Mouse (Mus musculus) heart, embryonic 13.5 days (tissue): Measurements from ENCODE around the gene Tlx3. TPM values are rescaled to one million over a fixed set of nuclear protein-coding genes. Genes with fewer than 3 reads are reported as not detected.

Experiments
- ATAC-seq: fragments of 200-750 bp; cut with Nextera tagmentation; 2 replicates; pipeline ENCODE4 v1.8.0; 2017; ENCODE audit warnings: moderate TSS enrichment; ENCODE audit not compliant: insufficient number of reproducible peaks, low FRiP score, low TSS enrichment; ENCODE audit errors: extremely low read depth
- H3K27ac ChIP-seq: fragments of 300-500 bp; sonication (generic); replicated peaks from 2 replicates; pipeline ENCODE4 v1.5.1; 2015; ENCODE audit warnings: moderate library complexity, mild to moderate bottlenecking, inconsistent platforms
- H3K27me3 ChIP-seq: fragments of 300-500 bp; sonication (generic); replicated peaks from 2 replicates; pipeline ENCODE4 v1.6.1; 2015; ENCODE audit warnings: mild to moderate bottlenecking, inconsistent platforms
- H3K36me3 ChIP-seq: fragments of 300-500 bp; sonication (generic); 2 replicates; pipeline ENCODE4 v1.6.1; 2015; ENCODE audit warnings: mild to moderate bottlenecking, inconsistent platforms
- H3K4me1 ChIP-seq: fragments of 300-500 bp; sonication (generic); 2 replicates; pipeline ENCODE4 v1.6.1; 2015; ENCODE audit warnings: inconsistent platforms
- H3K4me2 ChIP-seq: fragments of 300-500 bp; sonication (generic); 2 replicates; pipeline ENCODE4 v1.6.1; 2015; ENCODE audit warnings: inconsistent platforms, mild to moderate bottlenecking, moderate library complexity
- H3K4me3 ChIP-seq: fragments of 300-500 bp; sonication (generic); 2 replicates; pipeline ENCODE4 v1.5.1; 2015; ENCODE audit warnings: moderate library complexity, mild to moderate bottlenecking, inconsistent platforms
- H3K9ac ChIP-seq: fragments of 300-500 bp; sonication (generic); 2 replicates; pipeline ENCODE4 v1.6.1; 2015; ENCODE audit warnings: inconsistent platforms, mild to moderate bottlenecking, moderate library complexity
- H3K9me3 ChIP-seq: fragments of 300-500 bp; sonication (generic); 2 replicates; pipeline ENCODE4 v1.6.1; 2016; ENCODE audit warnings: inconsistent platforms
- WGBS: fragments of 180-500 bp; shearing (Covaris S2); methylation state at CpG from one replicate; pipeline ENCODE4 v1.1.7; 2015; ENCODE audit warnings: mixed read lengths; 5-methylcytosine and 5-hydroxymethylcytosine counted together
- polyA plus RNA-seq: library from polyadenylated mRNA; unstranded; fragments of >200 nt; fragmentation: Nextera tagmentation; extraction: Ambion mirVana; gene quantifications from 2 replicates; pipeline ENCODE4 v1.2.1, GENCODE M21; 2015

Gene Tlx3
- polyA plus RNA-seq, 1 experiment from 2014 or later: not detected

GRCm38 (mm10) chr11:33204329-33204705 is 928 bp upstream of the Tlx3 start:
- no peaks in the 10 kb centered on the region for H3K36me3 ChIP-seq
- no peak overlapping the region for H3K4me2 ChIP-seq
- peak overlapping the region; percentile 42; the same call in 1 of the 2 replicates for H3K4me3 ChIP-seq
- H3K27me3 ChIP-seq: peaks cover 97% of the 10 kb centered on the region
- no peak overlapping the region for H3K9ac ChIP-seq
- no peak overlapping the region for H3K27ac ChIP-seq
- under 1% methylated on average over 18 of the region's 18 CpGs for WGBS
- no peaks in the 10 kb centered on the region for H3K9me3 ChIP-seq
- peaks cover 37% of the 10 kb centered on the region for H3K4me1 ChIP-seq
- ATAC-seq: no peak

DNA sequence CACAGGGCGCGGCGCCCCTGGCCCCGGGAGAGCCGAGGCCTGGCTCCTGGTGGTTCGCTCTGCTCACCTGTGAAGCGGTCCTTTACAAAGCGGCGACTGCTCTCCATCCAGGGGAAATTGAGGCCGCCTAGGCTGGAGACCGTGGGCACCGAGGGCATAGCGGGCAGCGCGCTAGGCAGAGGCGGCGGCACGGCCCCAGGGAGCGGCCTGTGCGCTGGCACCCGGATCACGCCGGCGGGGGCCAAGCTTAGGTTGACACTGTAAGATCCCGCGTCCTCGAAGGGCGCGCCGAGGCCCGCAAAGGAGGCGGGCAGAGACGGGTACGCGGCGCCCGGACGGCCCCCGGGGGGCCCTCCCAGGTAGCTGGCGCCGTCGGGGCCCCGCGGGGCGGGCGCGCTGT is 417 bp downstream of the Tlx3 start:
- no peaks in the 10 kb centered on the region for H3K36me3 ChIP-seq
- H3K27me3 ChIP-seq: peaks cover 100% of the 10 kb centered on the region
- no peak for ATAC-seq
- peak overlapping the region; percentile 42 for H3K4me3 ChIP-seq
- peak overlapping the region; percentile 56 for H3K4me2 ChIP-seq
- peaks cover 37% of the 10 kb centered on the region for H3K4me1 ChIP-seq
- no peak overlapping the region for H3K27ac ChIP-seq
- whole genome bisulfite sequencing: 2% methylated on average over 31 of the region's 47 CpGs
- no peak overlapping the region for H3K9ac ChIP-seq
- no peaks in the 10 kb centered on the region for H3K9me3 ChIP-seq

GRCm38 (mm10) chr11:33202296-33202695 is 1.1 kb downstream of the Tlx3 start:
- peaks cover 6% of the 10 kb centered on the region for H3K9me3 ChIP-seq
- no peak overlapping the region for H3K4me2 ChIP-seq
- WGBS: 3% methylated on average over 37 of the region's 37 CpGs
- H3K4me3 ChIP-seq: peak overlapping the region; percentile 42
- H3K4me1 ChIP-seq: peaks cover 37% of the 10 kb centered on the region
- H3K27ac ChIP-seq: no peak overlapping the region
- ATAC-seq: no peak
- H3K36me3 ChIP-seq: no peaks in the 10 kb centered on the region
- H3K9ac ChIP-seq: no peak overlapping the region
- peaks cover 100% of the 10 kb centered on the region for H3K27me3 ChIP-seq

GRCm38 (mm10) chr11:33201626-33202010 is 1.8 kb downstream of the Tlx3 start:
- no peaks in the 10 kb centered on the region for H3K36me3 ChIP-seq
- H3K9me3 ChIP-seq: peaks cover 11% of the 10 kb centered on the region
- 2% methylated on average over 19 of the region's 19 CpGs for WGBS
- H3K4me2 ChIP-seq: peak overlapping the region; percentile 62
- peaks cover 100% of the 10 kb centered on the region for H3K27me3 ChIP-seq
- H3K4me1 ChIP-seq: peaks cover 37% of the 10 kb centered on the region
- H3K9ac ChIP-seq: no peak overlapping the region
- H3K27ac ChIP-seq: no peak overlapping the region
- no peak for ATAC-seq
- H3K4me3 ChIP-seq: peak overlapping the region; percentile 42

DNA sequence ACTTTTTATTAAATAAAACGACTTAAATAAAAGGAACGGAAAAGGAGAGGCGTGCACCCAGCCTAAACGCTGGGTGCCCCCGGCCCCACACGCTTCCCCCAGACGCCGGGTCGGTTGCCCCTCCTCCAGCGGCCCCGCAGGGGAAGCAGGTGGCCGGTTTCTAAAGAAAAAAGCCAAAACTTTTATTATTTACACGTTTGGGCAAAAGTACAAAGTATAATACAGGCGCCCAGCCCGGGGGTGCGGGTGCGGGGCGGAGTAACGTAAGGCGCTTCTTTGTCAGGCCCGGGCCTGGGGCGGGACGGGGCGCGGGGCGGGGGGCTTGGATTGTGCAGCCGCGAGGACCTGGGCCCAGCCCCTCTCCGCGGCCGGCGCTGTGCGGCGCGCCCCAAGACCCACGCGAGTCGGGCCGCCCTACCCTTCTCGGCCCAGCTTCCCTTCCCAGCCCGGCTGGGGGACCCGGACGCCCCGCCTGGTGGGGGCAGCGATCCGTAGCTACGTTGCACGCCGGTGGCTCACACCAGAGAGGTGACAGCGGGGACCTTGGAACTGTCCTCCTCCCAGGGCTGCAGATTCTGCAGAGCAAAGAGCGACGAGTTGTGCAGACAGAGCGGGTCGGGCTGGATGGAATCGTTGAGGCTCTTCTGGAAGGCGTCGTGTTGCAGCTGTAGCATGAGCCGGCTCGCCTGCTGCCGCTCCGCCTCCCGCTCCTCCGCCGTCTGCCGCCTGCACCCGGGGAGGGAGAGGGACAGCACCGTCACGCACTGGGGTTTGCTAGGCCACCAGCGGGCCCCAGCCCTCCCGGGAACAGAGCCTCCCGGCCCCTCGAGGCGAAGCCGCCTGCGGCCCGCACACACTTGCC is 2.4 kb downstream of the Tlx3 start:
- Histone ChIP-seq H3K36me3 (no peaks in the 10 kb centered on the region), H3K9me3 (peaks cover 11% of the 10 kb centered on the region), H3K27me3 (peaks cover 100% of the 10 kb centered on the region), H3K9ac (no peak overlapping the region), H3K4me3 (peak overlapping the region; percentile 42), H3K27ac (no peak overlapping the region), H3K4me1 (peaks cover 38% of the 10 kb centered on the region), H3K4me2 (peak overlapping the region; percentile 62)
- 0 out of 2 replicates have a peak, but pooled peaks have one; percentile 6 for ATAC-seq
- under 1% methylated on average over 76 of the region's 76 CpGs for WGBS

DNA sequence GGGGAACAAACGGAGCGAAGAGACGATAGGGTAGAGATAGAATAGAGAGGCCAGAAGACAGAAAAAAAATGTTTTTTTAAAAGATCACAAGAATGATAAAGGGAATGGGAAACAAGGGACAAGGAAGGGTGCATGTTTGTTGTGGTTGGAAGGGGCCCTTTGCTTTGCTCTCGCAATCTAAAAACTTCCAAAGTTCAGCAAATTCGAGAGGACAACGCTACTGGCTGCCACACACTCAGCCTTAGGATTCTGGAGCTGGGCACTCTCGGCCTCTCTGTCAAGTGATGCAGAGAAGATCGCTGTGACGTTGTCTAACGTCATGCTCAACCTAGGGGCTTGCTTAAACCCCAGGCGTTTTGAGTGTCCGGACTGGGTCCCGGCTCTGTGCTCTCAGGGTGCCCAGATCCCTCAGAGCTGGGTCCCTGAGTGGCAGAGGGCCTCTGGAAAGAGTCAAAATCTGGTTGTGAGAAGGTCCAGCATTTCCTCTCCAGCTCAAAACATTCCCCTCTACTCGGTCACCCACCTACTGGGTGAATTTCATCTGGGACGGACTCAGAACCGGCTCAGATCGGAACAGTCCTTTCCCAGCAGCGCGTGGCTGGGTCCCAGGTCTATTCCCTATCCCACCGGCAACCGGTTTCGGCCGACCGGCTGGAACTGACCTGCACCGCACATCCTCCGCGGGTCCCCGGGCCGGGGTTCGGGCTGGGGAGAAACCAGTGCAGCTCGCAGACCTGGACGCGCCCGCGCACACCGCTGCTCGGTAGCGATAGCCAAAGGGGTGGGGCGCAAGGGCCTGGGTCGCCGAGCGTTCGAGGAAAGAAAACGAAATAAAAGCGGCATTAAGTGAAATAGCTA is 3.3 kb downstream of the Tlx3 start:
- Histone ChIP-seq H3K27ac (no peak overlapping the region), H3K9ac (no peak overlapping the region), H3K4me3 (peak overlapping the region; percentile 42), H3K4me1 (peaks cover 41% of the 10 kb centered on the region), H3K9me3 (peaks cover 11% of the 10 kb centered on the region), H3K36me3 (no peaks in the 10 kb centered on the region), H3K4me2 (peak overlapping the region; percentile 62), H3K27me3 (peaks cover 100% of the 10 kb centered on the region)
- WGBS: 1% methylated on average over 45 of the region's 45 CpGs
- ATAC-seq: no peak

DNA sequence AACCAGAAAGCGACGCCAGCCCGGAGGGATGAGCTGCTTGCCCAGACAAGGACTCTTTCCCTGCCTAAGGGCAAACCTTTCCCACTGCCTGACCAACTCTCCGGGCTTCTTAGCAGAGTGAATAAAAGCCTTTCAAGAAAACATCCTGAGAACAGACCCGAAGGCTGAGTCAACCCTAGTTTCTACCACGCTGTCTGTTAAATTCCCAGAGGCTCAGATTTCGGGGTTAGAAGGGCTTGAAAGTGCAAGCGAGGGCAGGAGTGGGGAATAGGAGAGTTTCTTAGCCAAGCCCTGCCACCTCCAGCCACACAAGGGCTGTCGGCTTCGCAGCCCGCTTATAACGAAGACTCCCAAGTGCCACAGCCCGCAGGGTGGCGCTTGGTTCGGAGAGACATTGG is 4.3 kb downstream of the Tlx3 start:
- 2% methylated on average over 15 of the region's 15 CpGs for WGBS
- H3K27me3 ChIP-seq: peaks cover 97% of the 10 kb centered on the region

DNA sequence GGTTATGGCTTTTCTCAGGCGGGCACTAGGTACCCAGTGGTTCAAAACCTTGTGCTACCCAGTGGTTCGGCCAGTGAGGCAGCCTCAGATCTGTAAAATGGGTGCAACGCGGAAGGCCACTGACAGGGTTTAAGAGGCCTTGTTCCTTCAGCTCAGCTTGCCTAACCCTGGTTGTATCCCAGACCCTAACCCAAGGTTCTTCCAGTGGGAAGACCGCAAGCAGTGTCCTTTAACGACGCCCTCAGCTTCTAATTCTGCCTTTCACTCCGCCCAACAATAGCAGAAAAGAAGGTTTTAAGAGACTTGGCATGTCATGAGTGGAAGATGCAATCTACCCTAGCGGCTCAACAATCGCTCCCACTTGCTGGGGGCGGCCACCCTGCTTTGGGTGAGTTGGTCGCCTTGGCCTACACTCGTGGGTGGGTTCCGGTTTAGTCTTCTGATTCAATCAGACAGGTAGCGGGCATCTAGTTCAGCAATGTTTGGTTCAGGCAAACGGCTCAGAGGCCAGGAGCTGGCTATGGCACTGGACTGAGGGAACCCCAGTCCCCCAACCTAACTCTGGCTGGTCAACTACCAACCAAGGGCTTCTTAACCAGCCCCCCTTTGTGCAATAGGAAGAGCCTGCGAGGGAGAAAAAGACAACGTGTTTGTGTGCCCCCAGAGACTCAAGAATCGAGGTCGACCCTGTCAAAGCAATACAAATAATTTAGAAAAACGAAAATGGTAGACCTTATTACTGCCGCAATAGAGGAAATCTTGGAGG is 4.9 kb downstream of the Tlx3 start:
- Histone ChIP-seq H3K36me3 (no peaks in the 10 kb centered on the region), H3K9me3 (peaks cover 11% of the 10 kb centered on the region), H3K4me1 (peaks cover 34% of the 10 kb centered on the region), H3K27ac (no peak overlapping the region), H3K27me3 (peaks cover 97% of the 10 kb centered on the region), H3K4me2 (no peak overlapping the region), H3K4me3 (no peak overlapping the region), H3K9ac (no peak overlapping the region)
- 21% methylated on average over 22 of the region's 22 CpGs for WGBS
- ATAC-seq: no peak

More for the DNA sequence above, 4.3 kb downstream of the Tlx3 start:
- Histone ChIP-seq H3K4me1 (peaks cover 40% of the 10 kb centered on the region), H3K36me3 (no peaks in the 10 kb centered on the region), H3K9ac (no peak overlapping the region), H3K4me3 (no peak overlapping the region), H3K4me2 (no peak overlapping the region), H3K9me3 (peaks cover 11% of the 10 kb centered on the region), H3K27ac (no peak overlapping the region)
- ATAC-seq: no peak

- Histone ChIP-seq H3K36me3 (no peaks in the 10 kb centered on the region), H3K4me2 (no peak overlapping the region), H3K27me3 (peaks cover 97% of the 10 kb centered on the region), H3K9ac (no peak overlapping the region), H3K4me1 (peaks cover 26% of the 10 kb centered on the region), H3K4me3 (no peak overlapping the region), H3K9me3 (peaks cover 11% of the 10 kb centered on the region), H3K27ac (no peak overlapping the region)
- 18% methylated on average over 15 of the region's 15 CpGs for WGBS
- ATAC-seq: no peak
Observed at GRCm38 (mm10) chr11:33197673-33198072, 5.7 kb downstream of the Tlx3 start.

GRCm38 (mm10) chr11:33197133-33197514 is 6.3 kb downstream of the Tlx3 start:
- Histone ChIP-seq H3K9me3 (peaks cover 11% of the 10 kb centered on the region), H3K4me3 (no peak overlapping the region), H3K36me3 (no peaks in the 10 kb centered on the region), H3K4me2 (no peak overlapping the region), H3K27ac (no peak overlapping the region), H3K4me1 (peaks cover 23% of the 10 kb centered on the region), H3K27me3 (peaks cover 97% of the 10 kb centered on the region), H3K9ac (no peak overlapping the region)
- no peak for ATAC-seq
- WGBS: 26% methylated on average over 13 of the region's 13 CpGs
